Mouse (Mus musculus) MEL-GATA-1-ER (cell line): Measurements from ENCODE around the gene 4930556J24Rik.
"Not testable (repeated sequence)": the region's sequence is repeated elsewhere in the genome, so short reads cannot be mapped to it uniquely, and the experiment has no call there.

Experiments
- DNase-seq: peaks from one replicate; pipeline ENCODE4 v3.0.0-alpha.2; 2012; ENCODE audit warnings: low read depth; ENCODE audit errors: extremely low read depth

4930556J24Rik gene

DNA sequence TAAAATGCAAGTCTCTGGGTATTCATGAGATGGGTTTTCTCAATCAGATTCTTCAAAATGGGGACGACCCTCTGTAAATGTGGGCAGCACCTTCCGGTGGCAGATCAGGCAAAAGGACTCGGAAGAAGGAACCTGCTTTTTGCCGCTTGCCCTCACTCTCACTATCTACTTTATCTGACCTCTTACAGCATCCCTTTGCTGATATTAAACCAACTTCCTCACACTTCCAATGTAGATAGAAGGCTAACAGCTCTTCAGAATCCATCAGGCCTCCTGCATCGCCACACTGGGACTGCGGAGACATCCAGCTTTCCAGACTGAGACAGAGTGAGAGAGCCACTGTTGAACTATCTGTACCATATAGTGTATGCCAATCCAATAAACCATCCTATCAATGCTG lies 53.8 kb downstream of the 4930556J24Rik start:
- no peak for DNase-seq

DNA sequence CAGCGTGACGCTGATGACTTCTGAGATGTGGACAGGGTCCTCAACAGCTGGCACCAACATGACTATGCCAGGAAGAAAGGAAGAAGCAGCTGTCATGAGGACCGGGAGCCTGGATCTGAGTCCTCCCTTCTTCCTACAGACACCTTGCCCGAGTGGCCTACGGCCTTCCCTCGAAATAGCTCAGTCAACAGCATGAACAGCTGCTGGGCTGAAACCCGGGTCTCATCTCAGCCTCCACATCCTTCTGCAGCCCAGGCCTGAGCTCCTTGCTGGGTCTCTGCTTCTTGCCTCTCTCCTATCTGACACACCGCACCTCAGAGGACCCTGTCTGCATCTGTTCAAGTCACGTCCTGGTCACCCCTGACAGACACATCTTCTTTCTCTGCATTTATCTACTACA lies 54.5 kb downstream of the 4930556J24Rik start:
- DNase-seq, result no peak

DNA sequence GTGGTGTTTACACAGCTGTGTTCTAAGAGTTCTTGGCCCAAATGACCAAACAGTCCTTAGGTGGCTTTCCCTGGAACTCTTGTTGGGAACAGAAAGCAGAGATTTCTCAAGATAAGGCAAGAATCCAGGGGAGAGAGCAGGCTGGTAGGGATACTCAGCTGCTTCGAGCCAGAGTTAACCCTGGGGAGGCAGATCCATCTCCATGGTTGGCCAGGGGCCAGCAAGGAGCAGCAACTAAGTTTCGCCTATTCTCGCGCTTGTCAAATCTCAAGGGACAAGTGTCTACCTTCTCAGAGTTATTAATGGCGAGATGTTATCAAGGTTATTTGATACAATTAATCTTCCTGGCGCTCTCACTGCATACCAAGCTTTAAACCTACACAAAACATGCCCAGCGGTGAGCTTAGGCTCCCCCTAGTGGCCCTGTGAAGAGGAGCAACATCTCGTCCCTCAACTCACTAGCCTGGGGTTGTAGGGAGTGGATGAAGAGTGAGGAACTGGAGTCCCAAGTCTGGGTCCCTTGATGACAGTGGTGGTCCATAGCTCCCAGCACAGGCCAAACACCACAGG lies 55.2 kb downstream of the 4930556J24Rik start:
- DNase-seq, result peak; percentile 41

DNA sequence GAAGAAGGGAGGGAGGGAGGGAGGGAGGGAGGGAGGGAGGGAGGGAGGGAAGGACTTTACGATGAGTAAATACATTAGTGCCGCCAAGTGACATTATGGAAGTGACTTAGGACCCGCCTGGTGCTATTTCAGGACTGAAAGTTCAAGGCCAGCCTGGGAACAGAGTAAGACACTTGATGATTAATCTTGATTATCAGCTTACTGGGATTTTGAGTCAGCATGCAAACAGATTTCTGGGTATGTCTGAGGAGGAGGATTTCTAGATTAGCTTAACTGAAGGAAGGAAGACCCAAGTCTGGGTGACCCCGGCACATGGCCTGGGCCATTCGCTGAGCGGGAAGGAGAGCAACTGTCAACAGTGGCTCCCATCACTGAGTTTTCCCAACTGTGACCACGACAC lies 56.1 kb downstream of the 4930556J24Rik start:
- no peak for DNase-seq

DNA sequence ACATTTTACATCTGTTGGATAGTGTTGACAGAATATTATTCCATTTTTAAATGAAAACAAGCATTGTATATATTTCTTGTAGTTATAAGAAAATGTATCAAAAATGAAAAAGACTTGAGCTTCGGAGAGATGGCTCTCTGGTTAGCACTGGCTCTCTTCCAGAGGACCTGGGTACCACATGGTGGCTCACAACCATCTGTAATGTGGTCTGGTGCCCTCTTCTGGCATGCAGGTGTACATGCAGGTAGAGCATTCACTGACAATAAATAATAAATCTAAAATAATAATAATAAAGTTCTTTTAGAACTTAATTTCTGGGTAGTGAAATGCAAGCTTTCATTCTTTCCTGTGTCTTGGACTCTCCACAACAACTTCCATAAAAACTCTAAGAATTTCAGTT lies 57.8 kb downstream of the 4930556J24Rik start:
- no peak for DNase-seq

DNA sequence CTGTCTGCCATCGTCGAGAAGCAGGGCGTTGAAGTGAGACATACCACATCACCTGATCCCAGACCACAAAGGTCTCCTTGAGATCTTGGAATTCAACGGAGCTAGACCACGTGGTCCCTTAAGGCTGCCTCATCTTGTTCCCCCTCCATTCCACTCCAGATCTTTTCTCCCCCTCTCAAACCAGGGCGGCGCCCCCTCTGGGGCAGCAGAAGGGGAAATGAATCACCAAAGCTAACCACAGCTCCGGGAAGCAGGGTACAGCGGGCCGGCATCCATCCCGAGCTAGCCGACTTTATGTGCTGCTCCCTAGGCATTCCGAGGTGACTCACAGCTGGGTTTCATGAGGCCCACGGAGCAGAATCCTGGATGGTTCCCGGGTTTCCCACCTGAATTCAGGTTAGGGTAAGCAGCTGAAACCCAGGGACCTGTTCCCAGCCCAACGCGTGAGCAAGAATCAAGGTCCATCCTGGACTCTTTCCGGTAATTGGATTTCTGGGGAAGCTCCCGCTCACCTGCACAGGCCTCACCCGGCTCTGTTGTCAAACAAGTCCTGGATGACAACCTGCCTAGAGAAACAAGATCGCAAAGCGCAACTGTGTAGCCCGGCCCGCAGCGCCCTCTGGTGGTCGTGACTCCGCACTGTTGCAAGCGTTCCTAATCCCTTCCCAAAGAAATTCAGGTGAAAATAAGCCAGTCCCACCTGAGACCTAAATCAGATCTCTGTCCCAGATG lies 62.3 kb downstream of the 4930556J24Rik start, which contains the start of gene Slc35e4:
TSS of gene Slc35e4 (minus strand) at position 556 of the 732 bp plus-strand sequence.
- DNase-seq, result peak; percentile 88

DNA sequence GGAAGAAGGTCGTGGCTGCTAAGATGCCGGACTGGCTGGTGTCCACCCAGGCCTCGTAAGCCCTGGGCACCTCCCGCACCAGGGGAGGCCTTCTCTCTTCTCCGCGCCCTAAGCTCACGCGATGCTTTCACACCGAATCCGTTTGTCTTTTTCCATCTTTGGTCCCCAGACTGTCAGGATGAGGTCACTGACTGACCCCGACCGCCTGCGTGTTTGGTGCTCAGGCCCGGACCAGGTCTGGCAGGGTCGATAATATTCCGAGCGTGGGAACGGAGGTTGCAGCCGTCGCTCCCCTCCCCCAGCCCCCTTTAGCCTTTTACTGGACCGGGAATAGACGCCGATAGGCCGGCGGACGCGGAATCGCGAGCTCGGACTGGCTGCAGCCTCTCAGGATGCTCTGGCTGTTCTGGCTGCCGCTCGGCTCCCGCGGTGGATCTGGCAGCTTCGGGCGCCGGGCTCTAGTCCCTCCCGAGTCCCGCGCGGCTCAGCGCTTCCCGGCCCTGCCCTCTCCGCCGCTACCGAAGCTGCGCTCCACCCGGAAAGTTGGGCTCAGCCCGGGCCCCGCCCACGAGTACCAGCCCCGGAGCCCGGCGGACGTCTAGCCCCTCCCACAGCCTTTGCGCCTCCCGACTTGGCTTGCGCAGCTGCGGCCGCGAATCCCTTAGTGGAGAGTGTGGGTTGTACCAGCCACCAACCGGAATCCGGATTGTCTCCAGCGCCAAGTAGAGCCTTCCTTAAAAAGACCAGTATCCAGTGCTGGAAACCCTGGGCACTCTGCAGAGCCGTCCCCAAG lies 63.1 kb downstream of the 4930556J24Rik start:
- peak; percentile 89 for DNase-seq

DNA sequence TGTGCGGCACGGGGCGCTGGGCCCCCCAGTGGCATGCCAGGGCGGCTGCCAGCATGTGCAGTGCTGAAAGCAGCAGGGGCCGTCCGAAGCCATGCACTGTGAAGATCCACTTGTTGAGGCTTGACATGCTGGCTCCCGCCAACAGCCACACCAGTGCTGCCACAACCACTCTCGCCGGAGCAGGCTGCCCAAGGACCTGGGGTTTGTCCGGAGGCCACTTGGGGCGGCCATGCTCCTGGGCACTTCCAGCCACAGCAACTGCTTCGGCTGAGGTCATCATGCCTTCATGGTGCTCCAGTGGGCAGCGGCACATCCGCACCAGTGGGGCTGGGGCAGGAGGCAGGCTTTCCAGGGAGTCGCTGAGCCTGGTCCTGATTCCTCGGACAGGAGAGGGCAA lies 63.7 kb downstream of the 4930556J24Rik start:
- DNase-seq, result no peak

DNA sequence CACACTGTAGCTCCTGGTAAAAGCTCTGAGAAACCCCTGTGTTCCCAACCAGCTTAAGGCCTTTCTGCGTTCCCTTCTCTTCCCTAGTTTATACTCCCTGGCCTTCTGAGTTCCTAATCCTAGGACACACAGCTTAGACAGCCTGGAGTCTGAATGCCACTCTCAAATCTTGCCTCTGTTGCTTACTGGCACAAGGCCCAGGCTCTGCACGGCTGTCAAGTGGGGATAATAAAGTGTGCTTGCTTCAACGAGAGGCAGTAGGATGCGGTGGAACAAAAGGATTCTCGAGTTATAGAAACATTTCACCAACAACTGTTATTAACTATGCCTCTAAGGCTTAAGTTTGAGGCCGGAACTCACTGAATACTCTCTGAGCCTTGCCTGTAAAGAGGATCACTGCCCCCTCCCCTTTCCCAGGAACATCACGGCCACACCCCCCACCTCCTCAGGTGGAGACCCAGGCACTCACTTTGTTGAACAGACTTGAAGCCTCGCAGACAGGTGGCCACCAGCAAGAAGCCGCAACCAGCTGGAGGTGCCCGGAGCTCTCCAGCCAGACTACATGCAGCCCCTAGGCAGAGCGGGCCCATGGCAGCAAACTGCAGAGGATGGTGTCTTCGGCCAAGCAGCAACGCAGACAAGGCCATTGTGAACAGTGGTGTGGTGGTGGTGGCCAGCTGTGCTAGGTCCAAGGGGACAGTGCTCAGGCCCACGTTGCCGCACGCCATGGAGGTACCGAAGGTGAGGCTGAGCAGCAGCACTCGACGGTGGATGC lies 64.3 kb downstream of the 4930556J24Rik start:
- no peak for DNase-seq

DNA sequence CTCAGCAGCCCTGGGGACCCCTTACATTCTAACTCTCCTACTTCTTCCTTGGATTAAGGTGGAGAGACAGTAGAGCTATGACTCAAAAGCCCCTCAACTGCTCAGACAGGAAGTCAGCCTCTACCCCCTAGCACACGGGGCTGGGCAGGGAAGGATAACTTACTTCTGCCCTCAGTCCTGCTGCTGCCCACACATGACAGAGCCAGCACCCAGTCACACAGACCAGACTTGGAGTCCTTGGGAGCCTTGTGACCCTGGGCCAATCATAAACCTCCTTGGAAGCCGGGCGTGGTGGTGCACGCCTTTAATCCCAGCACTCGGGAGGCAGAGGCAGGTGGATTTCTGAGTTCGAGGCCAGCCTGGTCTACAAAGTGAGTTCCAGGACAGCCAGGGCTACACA lies 65.1 kb downstream of the 4930556J24Rik start:
- not testable (repeated sequence) for DNase-seq

DNA sequence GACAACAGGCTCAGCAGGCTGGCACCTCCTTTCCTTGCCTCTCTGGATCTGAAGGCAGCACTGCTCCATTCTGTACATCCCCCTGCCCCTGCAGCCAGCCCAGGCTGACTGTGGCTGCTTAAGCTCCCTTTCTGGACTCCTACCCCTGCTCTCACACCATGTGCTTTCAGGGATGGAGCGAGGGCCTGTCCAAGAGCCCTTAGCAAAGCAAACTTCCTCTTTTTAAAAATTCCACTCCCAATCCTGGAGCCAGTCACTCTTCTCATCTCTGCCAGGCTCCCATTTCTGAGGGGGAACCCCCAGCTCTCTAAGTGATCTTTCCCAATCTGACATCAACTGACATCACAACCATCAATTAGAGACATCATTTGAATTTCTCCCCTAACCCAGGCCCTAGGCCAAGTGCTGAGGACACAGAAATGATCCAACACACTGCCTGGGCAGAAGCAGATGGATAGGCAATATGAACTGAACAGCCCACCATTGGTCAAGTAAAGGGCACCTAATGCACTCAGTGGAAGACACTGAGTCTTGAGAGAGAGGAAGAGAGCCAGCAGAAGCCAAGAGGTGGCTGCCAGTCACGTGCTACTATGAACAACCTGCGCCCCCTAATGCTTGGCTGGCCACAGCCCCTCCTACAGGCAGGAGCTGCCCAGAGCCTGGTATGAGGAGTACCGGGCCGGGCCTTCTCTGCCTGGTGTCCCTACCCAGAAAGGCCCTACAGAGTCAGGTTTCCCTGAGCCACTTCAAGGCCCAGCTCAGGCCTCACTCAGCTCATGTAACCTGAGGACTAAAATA lies 65.9 kb downstream of the 4930556J24Rik start:
- DNase-seq, result peak; percentile 42

DNA sequence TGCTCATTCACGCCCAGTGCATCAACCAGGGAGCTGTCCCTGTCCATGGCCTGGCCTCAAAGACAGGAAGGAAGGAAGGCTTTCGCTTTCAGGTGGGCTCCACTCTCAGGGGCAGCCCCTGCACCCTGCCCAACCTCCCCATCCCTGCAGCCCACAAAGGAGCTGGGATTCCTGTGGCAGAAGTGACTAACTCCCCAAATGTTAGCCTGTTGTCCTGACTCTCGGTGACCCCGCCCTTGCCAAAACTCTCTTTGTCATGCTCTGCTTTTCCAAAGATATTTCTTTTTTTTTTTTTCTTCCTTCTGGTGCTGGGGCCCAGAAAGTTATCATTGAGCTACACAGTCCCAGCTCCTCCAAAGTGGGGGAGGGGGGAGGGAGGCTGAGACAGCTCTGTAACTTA lies 67.3 kb downstream of the 4930556J24Rik start:
- DNase-seq, result no peak

DNA sequence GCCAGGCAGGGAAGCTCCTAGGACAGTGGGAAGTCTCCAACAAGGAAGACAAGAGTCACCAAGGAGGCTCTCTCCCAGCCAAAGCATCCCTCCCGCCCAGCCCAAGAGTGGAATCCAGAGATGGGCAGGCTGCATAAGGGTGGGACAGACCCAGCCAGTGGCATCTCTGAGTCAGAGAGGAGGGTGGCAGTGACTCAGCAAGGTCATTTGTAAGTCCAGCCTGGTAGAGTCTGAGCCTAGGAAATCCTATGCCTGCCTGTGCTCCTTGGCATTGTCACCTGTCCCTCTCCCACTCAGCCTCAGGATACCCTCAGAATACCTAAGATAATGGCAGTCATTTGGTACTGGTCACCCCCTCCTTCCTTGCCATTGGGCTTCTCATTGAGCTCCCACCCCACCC lies 71.1 kb downstream of the 4930556J24Rik start:
- DNase-seq, result no peak

DNA sequence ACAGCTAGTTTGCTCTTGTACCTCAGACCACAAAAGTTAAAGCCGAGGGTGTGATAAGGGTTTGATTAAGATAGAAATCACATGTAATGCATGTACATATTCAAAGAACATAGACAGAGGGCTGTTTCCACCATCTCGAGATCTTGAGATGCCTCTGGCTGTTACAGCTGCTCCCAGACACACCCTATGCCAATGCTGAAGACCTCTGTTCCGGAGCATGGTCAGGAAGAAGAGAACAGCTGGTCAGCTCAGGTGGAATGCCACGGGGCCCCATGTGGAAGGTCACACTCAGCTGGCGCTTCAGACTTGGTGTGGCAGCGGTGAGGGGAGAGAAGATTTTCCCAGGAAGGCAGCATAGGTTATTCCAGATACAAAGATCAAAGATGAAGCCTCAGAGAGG lies 71.9 kb downstream of the 4930556J24Rik start:
- DNase-seq, result no peak

DNA sequence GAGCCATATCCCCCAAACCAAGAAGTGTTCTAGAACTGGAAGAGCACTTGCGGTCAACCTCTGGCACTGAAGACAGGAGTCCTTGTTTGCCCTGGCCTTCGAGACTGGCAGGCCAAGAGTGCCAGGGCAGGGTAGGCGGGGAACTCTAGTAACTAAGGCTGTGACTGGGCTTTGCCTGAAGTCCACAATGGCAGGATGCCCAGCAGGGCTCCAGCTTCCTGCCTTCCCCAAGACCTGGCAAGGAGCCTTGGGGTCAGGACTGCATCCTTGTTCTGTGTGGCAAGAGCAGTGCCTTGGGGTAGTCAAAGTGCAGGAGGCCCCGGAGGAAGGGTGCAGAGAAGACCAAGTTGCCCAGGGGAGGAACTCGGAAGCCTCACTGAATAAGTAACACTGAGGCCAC lies 73.5 kb downstream of the 4930556J24Rik start:
- DNase-seq, result no peak

DNA sequence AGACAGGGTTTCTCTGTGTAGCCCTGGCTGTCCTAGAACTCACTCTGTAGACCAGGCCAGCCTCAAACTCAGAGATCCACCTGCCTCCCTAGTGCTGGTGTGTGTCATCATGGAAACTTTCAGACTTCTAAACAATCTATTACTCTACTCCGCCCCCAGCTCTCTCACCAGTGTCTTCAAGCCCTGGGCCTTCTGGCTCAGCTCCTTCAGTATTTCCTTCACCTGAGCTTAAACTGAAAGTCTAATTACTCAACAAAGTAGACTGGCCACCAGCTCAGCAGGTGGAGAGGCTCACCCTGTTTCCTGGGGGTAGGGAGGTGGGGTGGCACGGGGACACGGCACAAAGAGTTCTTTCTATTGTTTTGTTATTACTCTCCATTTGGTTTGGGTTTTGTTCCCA lies 74.1 kb downstream of the 4930556J24Rik start:
- no peak for DNase-seq

DNA sequence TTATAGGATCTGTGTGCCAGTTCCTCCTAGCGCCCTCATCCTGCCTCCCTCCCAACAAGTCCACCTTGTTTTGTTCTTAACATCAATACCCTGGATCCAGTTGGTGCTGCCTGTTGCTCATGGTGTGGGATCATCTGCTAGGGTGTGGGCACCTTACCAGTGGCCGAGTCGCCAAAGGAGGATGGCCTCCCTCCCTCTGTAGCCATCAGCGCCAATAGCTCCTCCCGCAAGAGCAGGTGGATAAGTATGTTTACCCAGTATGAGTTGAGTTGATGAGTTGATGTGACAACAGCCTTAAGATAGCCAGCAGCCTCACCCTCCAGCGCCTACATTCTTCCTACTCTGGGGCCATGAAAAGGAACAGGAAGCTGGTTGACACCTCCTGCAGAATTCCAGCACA lies 76.3 kb downstream of the 4930556J24Rik start:
- no peak for DNase-seq

DNA sequence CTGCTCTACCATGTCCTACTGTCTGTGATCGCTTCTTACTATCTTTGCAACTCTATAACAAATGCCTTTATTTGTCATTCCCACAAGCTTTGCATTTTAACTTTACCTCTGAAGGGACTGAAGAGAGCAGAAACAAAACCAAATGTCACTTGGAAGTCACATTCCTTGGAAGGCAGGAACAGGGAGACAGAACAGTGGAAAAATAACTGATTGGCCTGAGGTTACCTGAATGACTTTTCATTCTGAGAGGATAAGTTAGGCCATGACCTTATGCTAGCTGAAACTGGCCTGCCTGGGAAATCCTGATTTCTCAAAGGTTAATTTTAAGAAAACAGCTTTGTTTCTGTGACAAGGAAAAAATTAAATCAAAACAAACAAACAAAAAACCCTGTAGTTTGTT lies 80.6 kb downstream of the 4930556J24Rik start:
- no peak for DNase-seq

DNA sequence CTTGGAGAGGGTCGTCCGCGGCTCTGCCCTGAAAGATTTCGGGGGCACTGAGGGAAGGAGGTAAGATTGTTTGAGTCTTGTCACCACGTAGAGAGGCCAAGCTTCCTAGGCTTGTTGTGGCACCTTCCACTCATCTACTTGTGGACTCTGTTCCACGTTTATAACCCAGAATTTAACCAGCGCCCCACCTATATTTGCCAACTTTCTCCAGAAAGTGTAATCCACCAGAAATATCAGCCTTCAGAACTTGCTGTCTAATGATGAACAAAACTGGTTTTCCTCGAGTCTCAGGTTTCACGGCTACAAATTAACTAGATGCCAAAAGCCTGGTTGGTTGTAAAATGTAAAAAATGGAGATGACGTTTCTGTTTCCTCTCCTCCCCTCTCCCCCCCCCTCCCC lies 81.1 kb downstream of the 4930556J24Rik start:
- DNase-seq, result no peak

DNA sequence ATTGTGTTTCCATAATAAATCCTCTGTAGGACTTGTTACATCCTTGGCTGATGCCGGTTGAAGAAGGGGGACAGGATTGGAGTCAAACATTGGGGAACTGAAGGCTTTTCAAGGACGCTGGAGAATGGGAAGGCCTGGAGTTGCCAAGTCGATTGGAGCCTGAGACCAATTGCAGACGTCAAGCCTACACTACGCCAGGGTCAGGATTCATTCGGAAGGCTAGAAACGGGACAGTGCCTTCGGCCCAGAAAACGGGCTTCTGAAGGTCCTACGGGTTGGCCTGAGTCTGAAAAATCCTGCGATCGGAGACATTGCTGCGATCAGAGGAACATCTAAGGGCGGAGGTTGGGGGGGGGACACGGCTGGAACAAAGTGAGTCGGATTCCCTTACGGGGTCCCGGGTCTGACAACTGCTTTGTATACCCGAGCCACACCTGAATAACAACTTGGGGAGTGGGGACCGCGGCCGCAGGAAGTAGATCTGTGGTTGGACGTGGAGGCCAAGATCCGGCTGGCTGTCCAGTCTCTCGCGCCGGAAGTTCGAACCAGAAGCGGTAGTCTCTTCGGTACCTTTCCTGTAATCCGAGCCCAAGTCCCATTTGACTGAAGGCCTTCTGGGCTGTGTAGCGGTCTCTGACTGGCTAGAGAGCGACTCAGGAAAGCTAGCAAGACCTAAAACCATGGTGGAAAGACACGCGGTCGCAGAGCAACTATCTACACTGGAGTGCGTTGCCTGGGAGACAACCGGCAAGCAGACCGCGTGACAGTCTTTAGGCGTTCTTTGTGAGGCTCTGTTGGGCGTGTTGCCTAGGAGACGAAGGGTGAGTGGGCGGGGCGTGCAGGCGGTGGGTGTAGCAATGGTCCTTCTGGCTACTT lies 81.9 kb downstream of the 4930556J24Rik start, which contains the start of the genes 4921536K21Rik and Dusp18:
TSS of gene 4921536K21Rik (minus strand) at position 693 of the 876 bp plus-strand sequence.
TSS of gene Dusp18 (plus strand) at position 835 of the 876 bp plus-strand sequence.
- peak; percentile 67 for DNase-seq
